Mouse (Mus musculus) mesoderm, embryonic 11.5 days (tissue): ENCODE measurements around the gene Wdr27.
"Not testable (repeated sequence)": the region's sequence is repeated elsewhere in the genome, so short reads cannot be mapped to it uniquely, and the experiment has no call there.

Experiments
- DNase-seq: peaks from one replicate; pipeline ENCODE4 v3.0.0-alpha.2; 2012; ENCODE audit warnings: low read depth, low spot score

Wdr27 gene

DNA sequence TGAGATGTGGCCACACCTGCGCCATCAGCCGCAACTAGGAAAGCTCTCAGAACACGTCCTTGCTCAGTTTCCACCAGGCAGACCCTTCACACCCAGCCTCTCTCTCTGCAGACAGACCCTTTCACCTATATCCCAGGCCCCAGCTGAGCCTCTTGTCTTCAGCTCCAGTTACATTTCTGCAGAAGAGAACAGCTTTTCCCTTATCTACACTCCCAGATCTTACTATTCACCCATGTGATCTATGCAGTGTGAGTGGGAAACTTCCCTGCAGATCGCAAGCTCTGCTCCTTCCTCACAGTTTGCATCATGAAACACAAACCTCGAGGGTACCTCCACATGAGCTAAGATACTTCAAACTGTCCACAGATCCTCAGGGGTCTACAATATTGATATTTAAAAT is 11.5 kb downstream of the Wdr27 start:
- no peak for DNase-seq

GRCm38 (mm10) chr17:14930697-14931096 is 12.3 kb downstream of the Wdr27 start:
- no peak for DNase-seq

- no peak for DNase-seq
Observed at GRCm38 (mm10) chr17:14928631-14929030, 14.3 kb downstream of the Wdr27 start.

- DNase-seq: no peak
Observed at GRCm38 (mm10) chr17:14927644-14928218, 15.2 kb downstream of the Wdr27 start.

- DNase-seq: no peak
Observed at GRCm38 (mm10) chr17:14921582-14921981, 21.4 kb downstream of the Wdr27 start.

DNA sequence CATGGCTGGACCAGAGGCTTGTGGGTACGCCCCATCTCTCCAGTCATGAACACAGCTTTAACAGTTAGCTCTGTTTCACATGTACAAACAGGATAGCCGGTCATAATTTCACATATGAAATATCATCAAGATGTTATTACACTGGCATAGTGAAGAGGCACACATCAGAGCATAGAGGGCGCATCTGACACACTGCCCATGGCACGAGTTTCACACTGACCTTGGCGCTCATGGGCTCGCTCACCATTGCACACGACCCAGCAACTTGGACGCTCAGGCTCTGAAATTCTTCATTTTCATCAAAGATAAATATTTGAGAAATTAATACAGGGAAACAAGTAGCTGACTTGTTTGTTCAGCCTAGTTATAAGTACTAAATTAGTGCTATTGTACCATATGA is 25.1 kb downstream of the Wdr27 start:
- DNase-seq: no peak

- DNase-seq: no peak
Observed at GRCm38 (mm10) chr17:14914401-14914800, 28.6 kb downstream of the Wdr27 start.

DNA sequence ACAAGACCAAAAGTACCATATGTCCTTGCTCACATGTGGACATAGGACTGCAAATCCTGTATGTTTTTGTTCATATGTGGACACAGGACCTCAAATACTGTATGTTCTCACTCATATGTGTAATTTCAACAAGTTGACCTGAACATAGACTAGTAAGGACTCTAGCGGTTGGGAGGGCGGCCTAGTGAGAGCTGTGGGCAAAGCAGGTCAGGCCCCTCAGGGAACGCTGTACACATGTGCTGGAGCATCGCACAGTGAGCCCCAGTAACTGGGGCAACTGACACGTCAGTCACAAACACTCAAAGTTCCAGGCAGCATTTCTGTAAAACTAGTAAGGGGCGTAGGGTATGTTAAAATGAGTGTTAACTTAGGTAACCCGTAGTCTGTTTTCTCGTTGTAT is 30.0 kb downstream of the Wdr27 start:
- no peak for DNase-seq

- no peak for DNase-seq
Observed at GRCm38 (mm10) chr17:14912420-14912819, 30.5 kb downstream of the Wdr27 start.

GRCm38 (mm10) chr17:14910771-14911170 is 32.2 kb downstream of the Wdr27 start:
- no peak for DNase-seq

DNA sequence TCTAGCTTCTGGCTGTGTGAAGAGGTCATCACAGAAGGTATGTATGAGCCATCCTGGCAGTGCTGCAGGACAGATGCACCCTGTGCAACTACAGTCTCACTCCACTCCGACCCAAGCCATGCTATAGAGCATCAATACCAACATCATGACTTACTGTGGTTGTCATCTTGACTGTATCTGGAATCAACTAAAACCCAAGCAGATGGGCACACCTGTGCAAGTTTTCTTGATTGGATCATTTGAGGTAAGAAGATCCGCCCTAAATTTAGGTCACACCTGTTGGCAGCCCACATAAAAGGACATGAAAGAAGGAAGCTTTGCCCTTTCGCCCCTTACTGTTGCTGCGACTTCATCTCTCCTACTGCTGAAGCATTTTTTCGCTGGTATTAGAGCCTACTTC is 33.6 kb downstream of the Wdr27 start:
- no peak for DNase-seq

DNA sequence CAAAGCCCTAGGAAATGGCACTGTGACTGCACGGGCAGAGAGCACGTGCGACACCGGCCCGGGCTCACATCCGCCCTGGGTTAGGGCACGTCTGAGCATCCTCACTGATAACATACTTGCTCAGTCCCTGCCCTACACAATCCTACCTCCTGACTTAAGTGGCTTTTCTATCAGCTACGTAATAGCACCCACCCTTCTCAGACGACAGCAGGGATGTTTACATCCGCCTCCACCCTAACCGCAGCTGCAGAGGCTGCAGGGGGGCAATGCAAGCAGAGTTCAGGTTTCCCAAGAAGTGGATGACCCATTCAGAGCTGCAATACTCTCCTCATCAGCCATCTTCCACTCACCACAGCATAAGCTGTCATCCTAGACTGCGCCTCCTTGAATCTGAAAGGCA is 35.8 kb downstream of the Wdr27 start:
- no peak for DNase-seq

DNA sequence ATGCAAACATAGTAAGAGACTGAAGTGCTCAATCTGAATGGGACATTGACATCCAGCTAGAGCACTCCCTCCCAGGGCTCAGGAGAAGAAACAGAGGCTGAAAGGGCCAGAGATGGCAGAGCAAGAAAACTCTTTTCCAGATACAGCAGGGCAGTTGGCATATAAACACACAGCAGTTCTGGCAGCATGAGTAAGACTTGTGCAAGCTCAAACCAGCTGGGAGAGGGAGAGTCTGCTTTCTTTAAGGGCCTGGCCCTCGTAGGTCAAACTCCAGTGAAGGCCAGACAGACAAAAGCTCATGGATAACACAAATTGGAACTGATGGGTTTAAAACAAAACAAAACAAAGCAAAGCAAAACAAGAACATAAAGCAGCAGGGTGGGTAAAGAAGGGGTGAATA is 36.3 kb downstream of the Wdr27 start:
- no peak for DNase-seq

DNA sequence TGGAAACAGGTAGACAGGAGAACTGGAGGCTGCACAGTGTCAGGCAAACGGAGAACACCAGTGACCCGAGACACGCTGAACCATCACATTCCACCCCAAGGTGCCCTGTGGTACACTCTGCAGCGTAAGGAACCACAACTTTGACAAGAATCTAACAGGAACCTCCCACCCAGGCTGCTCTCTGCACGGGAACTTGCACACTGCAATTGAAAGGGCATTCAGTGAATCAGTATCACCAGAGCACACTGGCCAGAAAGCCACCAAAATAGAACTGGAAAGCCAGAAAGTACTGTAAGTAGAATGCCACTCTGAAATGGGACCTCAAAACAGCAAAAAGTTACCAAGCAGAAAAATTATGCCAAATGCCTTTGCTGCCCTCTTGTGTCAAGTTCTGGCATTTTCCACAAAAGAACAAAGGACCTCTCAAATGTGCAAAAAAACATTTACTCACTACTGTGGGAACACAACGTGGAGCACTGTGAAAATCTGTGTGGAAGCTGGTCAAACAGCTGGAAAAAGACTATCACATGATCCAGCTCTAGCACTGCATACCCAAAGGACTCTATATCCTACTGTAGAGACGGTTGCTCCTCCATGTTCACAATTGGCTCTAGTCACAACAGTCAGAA is 38.2 kb downstream of the Wdr27 start:
- DNase-seq: peak; percentile 82

DNA sequence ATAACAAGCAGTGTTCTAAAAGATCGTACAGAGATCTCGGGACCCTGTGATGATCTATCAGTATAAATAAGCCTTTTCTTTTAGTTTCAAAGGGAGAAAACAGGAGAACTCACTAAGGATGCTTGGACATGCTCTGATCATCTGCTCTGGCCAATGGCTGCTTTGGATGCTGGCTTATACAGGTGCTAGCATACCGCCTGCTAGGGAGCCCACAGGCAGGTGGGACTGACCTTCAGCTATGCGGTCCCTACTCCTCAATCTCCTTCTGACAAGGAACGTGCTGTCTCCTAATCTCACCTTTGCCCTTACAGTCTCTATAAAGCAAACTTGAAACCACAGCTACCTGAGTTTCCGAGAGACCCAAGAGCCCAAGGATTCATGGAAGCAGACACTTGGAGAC is 38.8 kb downstream of the Wdr27 start:
- no peak for DNase-seq

- DNase-seq: no peak
Observed at GRCm38 (mm10) chr17:14903212-14903611, 39.7 kb downstream of the Wdr27 start.

DNA sequence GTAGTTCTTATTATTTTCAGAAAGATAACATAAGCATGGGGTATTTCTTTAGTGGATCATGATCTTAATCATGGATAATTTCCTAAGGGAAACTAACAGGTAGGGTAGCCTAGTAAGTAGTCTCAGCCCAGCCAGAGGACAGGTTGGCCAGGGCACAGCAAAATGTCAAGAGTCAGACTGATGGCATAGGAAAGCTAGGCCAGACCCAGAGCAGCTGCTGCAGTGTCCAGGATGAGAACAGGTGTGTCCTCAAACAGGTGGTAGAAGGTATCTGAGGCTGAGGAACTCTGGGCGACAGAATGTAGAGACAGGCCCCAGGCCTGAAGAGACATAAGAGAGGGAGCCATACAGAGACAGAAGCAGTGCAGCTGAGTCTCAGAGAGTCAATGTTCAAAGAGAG is 44.0 kb downstream of the Wdr27 start:
- no peak for DNase-seq

DNA sequence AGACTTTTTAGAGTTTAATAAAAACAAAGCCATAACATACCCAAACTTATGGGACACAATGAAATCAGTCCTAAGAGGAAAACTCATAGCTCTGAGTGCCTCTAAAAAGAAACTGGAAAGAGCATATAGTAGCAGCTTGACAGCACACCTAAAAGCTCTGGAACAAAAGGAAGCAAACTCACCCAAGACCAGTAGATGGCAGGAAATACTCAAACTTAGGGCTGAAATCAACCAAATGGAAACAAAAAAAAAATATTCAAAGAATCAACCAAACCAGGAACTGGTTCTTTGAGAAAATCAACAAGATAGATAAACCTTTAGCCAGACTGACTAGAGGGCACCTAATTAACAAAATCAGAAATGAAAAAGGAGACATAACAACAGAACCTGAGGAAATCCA is 47.9 kb downstream of the Wdr27 start:
- DNase-seq: not testable (repeated sequence)

GRCm38 (mm10) chr17:14886933-14887332 is 56.0 kb downstream of the Wdr27 start:
- DNase-seq: no peak

DNA sequence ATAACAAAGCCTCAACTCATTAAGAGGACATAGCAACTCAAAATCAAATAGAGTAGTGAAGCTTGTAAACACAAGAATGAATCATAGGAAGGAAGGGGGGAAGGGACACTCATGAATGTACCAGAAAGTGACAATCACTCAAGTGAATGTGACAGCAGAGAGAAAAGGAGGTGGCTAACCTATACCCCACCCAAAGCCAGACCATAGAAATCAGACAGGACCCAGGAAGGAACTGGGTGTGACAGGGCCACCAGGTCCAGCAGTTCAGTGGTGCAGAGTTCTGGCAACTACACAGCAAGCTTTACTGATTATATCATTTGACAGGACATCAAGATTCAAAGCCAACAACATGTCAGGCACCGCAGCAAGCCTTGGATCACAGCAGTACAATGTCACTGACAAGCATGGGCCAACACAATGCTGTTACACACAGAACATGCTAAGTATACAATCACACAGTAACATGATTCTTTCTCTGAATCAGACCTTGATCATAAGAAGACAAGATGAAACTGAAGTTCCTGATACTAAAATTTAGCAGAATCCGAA is 68.2 kb downstream of the Wdr27 start:
- DNase-seq: no peak

DNA sequence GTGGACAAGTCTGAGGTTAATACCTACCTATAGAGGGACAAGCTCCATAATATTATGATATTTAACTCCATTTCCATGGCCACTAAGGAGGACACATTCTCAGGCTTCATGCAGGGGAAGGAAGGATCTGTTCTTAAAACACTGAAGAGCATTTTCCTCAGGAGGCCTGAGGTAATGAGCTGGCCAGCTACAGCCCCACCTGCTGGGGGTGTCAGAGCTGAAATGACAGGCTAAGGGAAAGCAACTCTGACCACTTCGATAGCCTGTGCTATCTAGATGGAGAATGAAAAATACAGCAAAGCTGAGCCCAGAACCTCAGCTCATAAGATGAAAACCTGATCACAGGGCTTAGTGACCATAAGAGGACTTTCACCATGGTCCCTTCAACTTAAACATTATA is 82.7 kb downstream of the Wdr27 start:
- no peak for DNase-seq

DNA sequence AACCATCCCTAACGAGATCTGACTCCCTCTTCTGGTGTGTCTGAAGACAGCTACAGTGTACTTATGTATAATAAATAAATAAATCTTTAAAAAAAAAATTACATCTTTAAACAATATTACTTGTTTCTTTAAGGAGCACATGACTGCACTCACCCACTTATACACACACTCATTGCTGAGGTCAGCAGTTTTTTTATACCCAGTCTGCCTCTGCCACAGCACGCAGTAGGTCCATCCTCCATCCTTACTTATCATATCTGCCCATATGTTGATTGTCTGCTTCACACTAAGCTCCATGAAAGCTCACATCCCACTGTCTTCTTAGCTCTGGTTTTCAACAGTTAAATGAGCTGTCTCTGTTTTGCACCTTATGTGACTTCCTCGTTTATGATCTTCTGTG is 95.2 kb downstream of the Wdr27 start:
- no peak for DNase-seq

DNA sequence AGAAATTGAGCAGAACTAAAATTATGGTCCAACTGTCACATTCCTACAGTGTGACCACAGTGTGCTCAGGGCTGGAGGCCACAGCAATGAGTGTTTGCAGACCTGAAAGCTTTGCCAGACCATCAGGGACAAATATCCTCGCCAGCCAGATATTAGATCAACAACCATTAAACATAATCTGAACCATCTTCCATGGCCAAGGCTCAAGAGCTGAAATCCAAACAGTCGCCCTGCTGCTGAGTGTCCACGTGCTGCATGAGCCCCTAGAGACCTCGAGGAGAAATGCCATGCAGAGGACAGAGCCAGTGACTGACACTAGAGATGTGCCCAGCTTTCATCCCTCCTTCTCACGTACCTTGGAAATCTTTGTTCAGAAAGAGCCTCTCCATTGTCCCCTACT is 96.1 kb downstream of the Wdr27 start:
- no peak for DNase-seq
